8 mouse cellular contexts compared by ENCODE assay signal in the genomic region with DNA sequence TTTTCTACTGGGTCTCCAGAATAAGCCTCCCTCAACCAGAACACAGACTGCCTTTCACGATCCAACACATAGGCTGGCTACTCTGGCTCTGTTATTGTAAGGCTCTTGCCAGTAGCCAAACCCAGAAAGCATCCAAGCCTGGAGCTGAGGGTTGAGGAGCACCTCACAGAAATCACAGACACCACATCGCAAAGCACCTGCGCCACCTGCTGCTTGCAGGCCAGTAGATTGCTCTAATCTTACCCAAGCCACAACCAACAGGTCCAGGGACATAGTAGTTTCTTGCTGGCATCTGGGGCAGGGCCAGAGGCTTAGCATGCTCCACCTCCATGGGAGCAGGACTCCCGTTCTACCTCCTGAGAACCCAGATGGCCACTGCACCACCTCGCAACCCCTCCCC. TPM values are rescaled to one million over a fixed set of nuclear protein-coding genes. Genes with fewer than 3 reads are reported as not detected.
DNase-seq lines count a peak whose midpoint lies in the region; ATAC-seq and TF ChIP-seq lines count a peak whose summit lies in the region.
"Had no signal": no experiment of that assay in that cellular context is flagged by ENCODE, and none has a peak within 500 bp of the region (broad histone marks: within the 10 kb centered on the region; RNA-seq: fewer than 3 reads in every experiment).

No protein-coding gene starts in this region.

- H3K27me3 ChIP-seq in kidney, postnatal 0 days (ENCODE audit: insufficient read depth, low read length), result no peaks in the 10 kb centered on the region
- no peaks in the 10 kb centered on the region for H3K27me3 ChIP-seq in forebrain, embryonic 14.5 days (replicated peaks; ENCODE audit: control insufficient read depth, insufficient read depth, low read length)
- no peaks in the 10 kb centered on the region for H3K27me3 ChIP-seq in liver, postnatal 0 days (ENCODE audit: insufficient read depth, low read length)
- H3K27me3 ChIP-seq: lung, embryonic 15.5 days had no signal

- H3K36me3 ChIP-seq in kidney, postnatal 0 days (ENCODE audit: insufficient read depth, low read length), result no peaks in the 10 kb centered on the region
- no peaks in the 10 kb centered on the region for H3K36me3 ChIP-seq in forebrain, embryonic 14.5 days (ENCODE audit: control insufficient read depth, insufficient read depth, low read length)
- no peaks in the 10 kb centered on the region for H3K36me3 ChIP-seq in liver, postnatal 0 days (replicated peaks; ENCODE audit: insufficient read depth, low read length)
- H3K36me3 ChIP-seq: lung, embryonic 15.5 days had no signal

- peak; percentile 52 for DNase-seq in kidney, postnatal 0 days (ENCODE audit: low spot score)
- DNase-seq in kidney, adult 18-20 months, result no peak
- DNase-seq in brain, adult 2 months (ENCODE audit: low read depth, low spot score), result peak; percentile 71
- peak; percentile 31 for DNase-seq in forebrain, embryonic 14.5 days (ENCODE audit: low spot score)
- DNase-seq in liver, postnatal 0 days, result peak; percentile 40
- DNase-seq in telencephalon, adult 2 months (ENCODE audit: low read depth, low spot score), result peak; percentile 24

- H3K4me1 ChIP-seq in kidney, postnatal 0 days (replicated peaks; ENCODE audit: insufficient read depth, low read length), result no peaks in the 10 kb centered on the region
- H3K4me1 ChIP-seq in forebrain, embryonic 14.5 days (ENCODE audit: control insufficient read depth, insufficient read depth, low read length), result 0 out of 2 replicates have a peak, but pooled peaks cover 3% of the 10 kb centered on the region
- no peaks in the 10 kb centered on the region for H3K4me1 ChIP-seq in liver, postnatal 0 days (ENCODE audit: insufficient read depth)
- H3K4me1 ChIP-seq: lung, embryonic 15.5 days had no signal

- no peak for TF ChIP-seq EP300 in liver, postnatal 0 days (IDR thresholded peaks at IDR 0.05; ENCODE audit: low read depth)

- no peaks in the 10 kb centered on the region for H3K9me3 ChIP-seq in kidney, postnatal 0 days (replicated peaks; ENCODE audit: low read length)
- no peaks in the 10 kb centered on the region for H3K9me3 ChIP-seq in forebrain, embryonic 14.5 days (replicated peaks; ENCODE audit: control insufficient read depth, low read length)
- H3K9me3 ChIP-seq in liver, postnatal 0 days (ENCODE audit: low read length), result no peaks in the 10 kb centered on the region
- H3K9me3 ChIP-seq: lung, embryonic 15.5 days had no signal

- H3K9ac ChIP-seq in kidney, postnatal 0 days (ENCODE audit: low read depth, low read length), result no peak overlapping the region
- no peak overlapping the region for H3K9ac ChIP-seq in forebrain, embryonic 14.5 days (ENCODE audit: low read length)
- no peak overlapping the region for H3K9ac ChIP-seq in liver, postnatal 0 days (replicated peaks)
- H3K9ac ChIP-seq: lung, embryonic 15.5 days had no signal

- ATAC-seq in kidney, postnatal 0 days (replicated peaks; ENCODE audit: low FRiP score, low read depth), result no peak; the same call in 1 of the 2 replicates
- peak; percentile 10; the same call in 1 of the 2 replicates for ATAC-seq in forebrain, embryonic 14.5 days
- no peak for ATAC-seq in liver, postnatal 0 days
- ATAC-seq in monocyte, adult 5-6 weeks (replicated peaks; ENCODE audit: insufficient number of reproducible peaks, low FRiP score, low TSS enrichment, poor library complexity, severe bottlenecking), result no peak

- 49% methylated on average over 5 of the region's 5 CpGs for WGBS in kidney, postnatal 0 days
- 47% methylated on average over 5 of the region's 5 CpGs for WGBS in forebrain, embryonic 14.5 days
- WGBS in liver, postnatal 0 days (ENCODE audit: insufficient replicate concordance), result 42% methylated on average over 5 of the region's 5 CpGs

- H3K4me2 ChIP-seq in kidney, postnatal 0 days (ENCODE audit: low read length), result no peak overlapping the region
- H3K4me2 ChIP-seq in forebrain, embryonic 14.5 days (ENCODE audit: low read length), result no peak overlapping the region
- H3K4me2 ChIP-seq in liver, postnatal 0 days (ENCODE audit: low read depth, low read length), result no peak overlapping the region
- H3K4me2 ChIP-seq: lung, embryonic 15.5 days had no signal

- no peak overlapping the region for H3K27ac ChIP-seq in kidney, postnatal 0 days
- H3K27ac ChIP-seq in forebrain, embryonic 14.5 days (ENCODE audit: low read depth, low read length), result no peak overlapping the region
- no peak overlapping the region for H3K27ac ChIP-seq in liver, postnatal 0 days (ENCODE audit: low read depth)
- H3K27ac ChIP-seq: lung, embryonic 15.5 days had no signal

- peak; percentile 62 for TF ChIP-seq CTCF in kidney, postnatal 0 days (IDR thresholded peaks at IDR 0.05; ENCODE audit: low read depth)
- peak; percentile 55 for TF ChIP-seq CTCF in liver, postnatal 0 days (IDR thresholded peaks at IDR 0.05; ENCODE audit: low read depth)

- no peak overlapping the region for H3K4me3 ChIP-seq in kidney, postnatal 0 days (replicated peaks; ENCODE audit: low read depth, low read length)
- H3K4me3 ChIP-seq in forebrain, embryonic 14.5 days (ENCODE audit: low read depth, low read length), result no peak overlapping the region
- H3K4me3 ChIP-seq in liver, postnatal 0 days (ENCODE audit: low read depth, low read length), result no peak overlapping the region
- H3K4me3 ChIP-seq: lung, embryonic 15.5 days had no signal

RNA-seq across cellular contexts. Expression of a gene that starts 25.9 kb away (rescaled TPM):
- polyA plus RNA-seq in kidney, postnatal 0 days (2015; fragmentation: Nextera tagmentation; extraction: Ambion mirVana), result 25.7 and 26.2 TPM in 2 replicates
- polyA plus RNA-seq in forebrain, embryonic 14.5 days (2014; fragmentation: Nextera tagmentation; extraction: Ambion mirVana), result 59.1 and 59.5 TPM in 2 replicates
- 11.6 and 12.0 TPM in 2 replicates for polyA plus RNA-seq in liver, postnatal 0 days (2015; fragmentation: Nextera tagmentation; extraction: Ambion mirVana)
- total RNA-seq in monocyte, adult 5-6 weeks (2017), result 5.2 to 14.7 TPM (median 5.3 TPM) in 3 replicates

RNA-seq across cellular contexts. Expression of a gene that starts 44.8 kb away (rescaled TPM):
- polyA plus RNA-seq in kidney, postnatal 0 days (2015; fragmentation: Nextera tagmentation; extraction: Ambion mirVana), result 417 and 435 TPM in 2 replicates
- polyA plus RNA-seq in forebrain, embryonic 14.5 days (2014; fragmentation: Nextera tagmentation; extraction: Ambion mirVana), result 657 and 755 TPM in 2 replicates
- 180 and 183 TPM in 2 replicates for polyA plus RNA-seq in liver, postnatal 0 days (2015; fragmentation: Nextera tagmentation; extraction: Ambion mirVana)
- total RNA-seq in monocyte, adult 5-6 weeks (2017), result 358 to 846 TPM (median 373 TPM) in 3 replicates
